Mouse (Mus musculus): ENCODE data around the gene Umps. TPM values are rescaled to one million over a fixed set of nuclear protein-coding genes. Genes with fewer than 3 reads are reported as not detected.

Gene Umps
- polyA plus RNA-seq, 1 experiment from 2014 or later, result 107 TPM

DNA sequence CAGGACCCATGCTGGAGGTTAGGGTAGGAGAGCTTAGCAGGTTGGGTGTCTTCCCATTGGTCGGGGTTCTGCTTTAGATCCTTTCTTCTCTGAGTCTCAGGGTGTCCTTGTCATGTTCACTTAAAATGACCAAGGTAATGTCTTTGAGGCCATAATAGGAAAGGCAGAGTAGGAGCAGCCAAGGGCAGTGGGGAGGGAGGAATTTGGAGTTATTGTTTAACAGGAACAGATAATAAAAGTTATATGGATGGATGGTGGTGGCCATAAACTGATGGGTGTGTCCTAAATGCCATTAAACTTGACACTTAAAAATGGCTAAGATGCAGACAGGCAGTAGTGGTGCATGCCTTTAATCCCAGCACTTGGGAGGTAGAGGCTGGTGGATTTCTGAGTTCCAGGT, 22.3 kb upstream of the Umps start:
- H3K27ac ChIP-seq, result no peak overlapping the region

GRCm38 (mm10) chr16:33988358-33989012, 21.6 kb upstream of the Umps start:
- no peak overlapping the region for H3K4me3 ChIP-seq
- 65% methylated on average over 17 of the region's 17 CpGs for WGBS
- peak; percentile 71 for DNase-seq (ENCODE audit: low spot score)
- no peaks in the 10 kb centered on the region for H3K27me3 ChIP-seq (ENCODE audit: low read depth, poor library complexity, severe bottlenecking)
- no peaks in the 10 kb centered on the region for H3K9me3 ChIP-seq (replicated peaks)
- H3K4me1 ChIP-seq, result peaks cover 2% of the 10 kb centered on the region; the same call in 1 of the 2 replicates
- no peak overlapping the region for H3K27ac ChIP-seq
- no peaks in the 10 kb centered on the region for H3K36me3 ChIP-seq

More for the DNA sequence above, 22.3 kb upstream of the Umps start:
- Histone ChIP-seq H3K36me3 (no peaks in the 10 kb centered on the region), H3K9me3 (replicated peaks) (no peaks in the 10 kb centered on the region), H3K27me3 (ENCODE audit: low read depth, poor library complexity, severe bottlenecking) (no peaks in the 10 kb centered on the region), H3K4me3 (no peak overlapping the region), H3K4me1 (peaks cover 2% of the 10 kb centered on the region; the same call in 1 of the 2 replicates)
- DNase-seq (ENCODE audit: low spot score), result no peak
- 90% methylated on average over 1 of the region's 1 CpGs for WGBS

GRCm38 (mm10) chr16:33986993-33987392, 20.2 kb upstream of the Umps start:
- Histone ChIP-seq H3K4me3 (no peak overlapping the region), H3K9me3 (replicated peaks) (no peaks in the 10 kb centered on the region), H3K36me3 (no peaks in the 10 kb centered on the region), H3K4me1 (peaks cover 2% of the 10 kb centered on the region; the same call in 1 of the 2 replicates), H3K27ac (no peak overlapping the region), H3K27me3 (ENCODE audit: low read depth, poor library complexity, severe bottlenecking) (no peaks in the 10 kb centered on the region)
- WGBS, result 88% methylated on average over 7 of the region's 7 CpGs
- no peak for DNase-seq (ENCODE audit: low spot score)

DNA sequence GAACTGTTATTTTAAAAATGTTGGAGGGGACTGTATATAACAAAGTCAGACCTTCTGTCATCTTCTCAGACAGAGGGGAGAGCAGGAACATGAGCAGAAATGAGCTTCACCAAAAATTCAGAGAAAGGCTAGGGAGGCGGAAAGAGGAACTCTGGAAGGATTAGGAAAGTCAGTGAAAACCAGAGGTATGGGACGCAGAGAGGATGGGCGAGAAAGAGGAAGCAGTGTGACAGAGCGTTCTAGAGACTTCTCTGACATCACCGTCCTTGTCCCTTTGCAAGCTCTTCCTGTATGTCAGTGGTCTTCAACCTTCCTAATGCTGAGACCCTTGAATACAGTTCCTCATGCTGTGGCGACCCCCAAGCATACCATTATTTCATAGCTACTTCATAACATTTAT, 18.5 kb upstream of the Umps start:
- no peak overlapping the region for H3K27ac ChIP-seq
- WGBS, result 96% methylated on average over 6 of the region's 6 CpGs
- no peaks in the 10 kb centered on the region for H3K9me3 ChIP-seq (replicated peaks)
- H3K4me1 ChIP-seq, result peaks cover 2% of the 10 kb centered on the region; the same call in 1 of the 2 replicates
- H3K27me3 ChIP-seq (ENCODE audit: low read depth, poor library complexity, severe bottlenecking), result no peaks in the 10 kb centered on the region
- no peak overlapping the region for H3K4me3 ChIP-seq
- DNase-seq (ENCODE audit: low spot score), result no peak
- no peaks in the 10 kb centered on the region for H3K36me3 ChIP-seq

DNA sequence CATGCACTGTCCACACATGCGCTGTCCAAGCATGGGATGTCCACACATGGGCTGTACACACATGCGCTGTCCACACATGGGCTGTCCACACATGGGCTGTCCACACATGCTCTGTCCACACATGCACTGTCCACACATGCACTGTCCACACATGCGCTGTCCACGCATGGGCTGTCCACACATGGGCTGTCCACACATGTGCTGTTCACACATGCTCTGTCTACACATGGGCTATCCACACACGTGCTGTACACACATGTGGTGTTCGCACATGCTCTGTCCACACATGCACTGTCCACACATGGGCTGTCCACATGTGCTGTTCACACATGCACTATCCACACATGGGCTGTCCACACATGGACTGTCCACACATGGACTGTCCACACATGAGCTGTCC, 16.9 kb upstream of the Umps start:
- Histone ChIP-seq H3K4me3 (no peak overlapping the region), H3K27ac (no peak overlapping the region), H3K9me3 (replicated peaks) (no peaks in the 10 kb centered on the region), H3K27me3 (ENCODE audit: low read depth, poor library complexity, severe bottlenecking) (no peaks in the 10 kb centered on the region), H3K4me1 (peaks cover 1% of the 10 kb centered on the region; the same call in 1 of the 2 replicates), H3K36me3 (no peaks in the 10 kb centered on the region)
- WGBS, result 96% methylated on average over 6 of the region's 6 CpGs
- DNase-seq (ENCODE audit: low spot score), result no peak

DNA sequence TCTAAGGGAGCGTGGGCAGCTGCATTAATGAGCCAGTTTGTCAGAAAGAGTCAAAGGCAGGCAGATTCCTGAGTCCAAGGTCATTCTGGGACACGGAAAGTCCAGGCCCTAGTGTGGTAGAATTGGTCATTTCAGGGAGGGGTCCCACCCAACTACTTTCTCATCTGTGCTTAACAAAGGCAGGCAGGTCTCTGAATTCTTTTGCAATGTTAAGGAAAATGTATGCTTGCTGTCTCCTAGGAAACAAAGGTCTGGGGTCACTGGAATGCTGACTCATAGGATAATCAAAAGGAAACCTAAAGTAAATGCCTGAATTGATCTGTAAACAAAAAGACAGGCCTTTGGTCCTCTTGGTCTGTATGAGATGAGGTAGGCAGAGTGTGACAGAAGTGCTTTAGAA, 13.0 kb upstream of the Umps start:
- Histone ChIP-seq H3K27me3 (ENCODE audit: low read depth, poor library complexity, severe bottlenecking) (no peaks in the 10 kb centered on the region), H3K4me1 (no peaks in the 10 kb centered on the region), H3K36me3 (no peaks in the 10 kb centered on the region), H3K27ac (no peak overlapping the region), H3K9me3 (replicated peaks) (no peaks in the 10 kb centered on the region), H3K4me3 (no peak overlapping the region)
- DNase-seq (ENCODE audit: low spot score), result no peak
- 89% methylated on average over 2 of the region's 2 CpGs for WGBS

- peaks cover 19% of the 10 kb centered on the region for H3K4me1 ChIP-seq
- H3K36me3 ChIP-seq, result peaks cover 23% of the 10 kb centered on the region
- peak overlapping the region; percentile 76 for H3K4me3 ChIP-seq
- H3K27me3 ChIP-seq (ENCODE audit: low read depth, poor library complexity, severe bottlenecking), result no peaks in the 10 kb centered on the region
- no peaks in the 10 kb centered on the region for H3K9me3 ChIP-seq (replicated peaks)
- H3K27ac ChIP-seq, result peak overlapping the region; percentile 90
- WGBS, result 77% methylated on average over 2 of the region's 2 CpGs
- no peak for DNase-seq (ENCODE audit: low spot score)
These were observed 424 bp upstream of the Umps start for GRCm38 (mm10) chr16:33967283-33967640.

- Histone ChIP-seq H3K9me3 (replicated peaks) (no peaks in the 10 kb centered on the region), H3K27ac (peak overlapping the region; percentile 90), H3K4me1 (peaks cover 19% of the 10 kb centered on the region), H3K36me3 (peaks cover 36% of the 10 kb centered on the region), H3K27me3 (ENCODE audit: low read depth, poor library complexity, severe bottlenecking) (no peaks in the 10 kb centered on the region), H3K4me3 (peak overlapping the region; percentile 76)
- no peak for DNase-seq (ENCODE audit: low spot score)
- WGBS, result 18% methylated on average over 15 of the region's 15 CpGs
These were observed 830 bp downstream of the Umps start for GRCm38 (mm10) chr16:33965878-33966537.

DNA sequence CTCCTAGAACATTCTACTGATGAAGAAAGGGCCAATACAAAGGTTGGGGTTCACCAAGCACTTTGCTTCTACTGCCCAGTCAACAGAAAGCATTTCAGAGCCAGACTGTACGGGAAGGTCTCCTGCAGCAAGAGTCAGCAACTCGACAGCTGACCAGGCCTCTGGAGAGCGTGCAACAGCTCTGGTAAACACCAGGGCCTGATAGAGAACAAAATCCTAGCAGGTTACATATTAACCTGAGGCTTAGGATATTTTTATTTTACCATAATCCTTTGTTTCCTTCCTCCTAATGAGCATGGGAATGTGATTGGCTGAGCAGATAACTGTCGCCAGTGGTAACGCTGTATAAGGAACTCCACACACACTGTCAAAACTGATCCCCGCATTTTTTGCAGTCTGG, 3.3 kb downstream of the Umps start:
- H3K4me1 ChIP-seq, result peaks cover 19% of the 10 kb centered on the region
- H3K27me3 ChIP-seq (ENCODE audit: low read depth, poor library complexity, severe bottlenecking), result no peaks in the 10 kb centered on the region
- no peak overlapping the region for H3K4me3 ChIP-seq
- no peak for DNase-seq (ENCODE audit: low spot score)
- H3K27ac ChIP-seq, result no peak overlapping the region
- no peaks in the 10 kb centered on the region for H3K9me3 ChIP-seq (replicated peaks)
- WGBS, result 97% methylated on average over 6 of the region's 6 CpGs
- H3K36me3 ChIP-seq, result peaks cover 61% of the 10 kb centered on the region

- DNase-seq (ENCODE audit: low spot score), result no peak
- Histone ChIP-seq H3K4me1 (no peaks in the 10 kb centered on the region), H3K27ac (no peak overlapping the region), H3K9me3 (replicated peaks) (no peaks in the 10 kb centered on the region), H3K4me3 (no peak overlapping the region), H3K36me3 (peaks cover 82% of the 10 kb centered on the region), H3K27me3 (ENCODE audit: low read depth, poor library complexity, severe bottlenecking) (no peaks in the 10 kb centered on the region)
- WGBS, result 91% methylated on average over 1 of the region's 1 CpGs
These were observed 12.0 kb downstream of the Umps start for GRCm38 (mm10) chr16:33954793-33955192.

DNA sequence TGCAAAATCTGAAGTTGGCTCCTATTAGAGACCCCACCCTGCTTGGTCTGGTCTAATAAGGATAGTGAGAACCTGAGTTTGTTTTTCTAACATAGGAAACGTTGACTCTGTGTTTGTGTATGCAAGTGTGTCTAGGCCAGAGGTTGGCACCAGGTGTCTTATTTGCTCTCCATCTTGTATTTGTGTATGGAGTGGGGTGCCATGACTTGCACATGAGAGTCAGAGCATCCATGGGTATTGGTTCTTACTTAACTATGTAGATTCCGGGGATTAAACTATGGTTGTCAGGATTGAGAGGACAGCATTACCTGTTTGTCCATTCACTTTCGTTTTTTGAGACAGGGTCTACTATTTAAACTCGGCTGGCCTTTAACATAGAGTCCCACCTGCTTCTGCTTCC, 13.8 kb downstream of the Umps start:
- H3K36me3 ChIP-seq, result peaks cover 82% of the 10 kb centered on the region
- no peak overlapping the region for H3K27ac ChIP-seq
- DNase-seq (ENCODE audit: low spot score), result no peak
- WGBS, result 88% methylated on average over 4 of the region's 4 CpGs
- no peaks in the 10 kb centered on the region for H3K4me1 ChIP-seq
- H3K9me3 ChIP-seq (replicated peaks), result no peaks in the 10 kb centered on the region
- H3K27me3 ChIP-seq (ENCODE audit: low read depth, poor library complexity, severe bottlenecking), result no peaks in the 10 kb centered on the region
- H3K4me3 ChIP-seq, result no peak overlapping the region

DNA sequence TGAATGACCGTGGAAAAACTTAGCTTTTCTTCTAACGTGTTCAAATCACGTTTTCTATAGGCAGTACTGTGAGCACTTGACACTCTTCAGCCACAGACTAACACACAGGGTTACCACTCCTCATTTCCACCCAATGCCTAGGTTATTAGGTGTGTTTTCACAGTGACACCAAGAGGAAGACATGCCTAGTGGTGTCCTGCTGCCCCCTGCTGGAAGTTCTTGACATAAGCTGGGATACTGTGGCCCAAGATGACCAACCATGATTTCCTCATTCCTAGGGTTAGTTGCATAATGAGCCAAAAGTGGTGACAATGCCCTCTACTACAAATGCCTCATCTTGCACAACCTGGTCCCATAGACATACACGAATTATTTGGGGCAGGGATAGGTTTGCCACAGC, 16.0 kb downstream of the Umps start:
- peaks cover 16% of the 10 kb centered on the region for H3K4me1 ChIP-seq
- H3K27ac ChIP-seq, result no peak overlapping the region
- DNase-seq (ENCODE audit: low spot score), result peak; percentile 87
- H3K4me3 ChIP-seq, result no peak overlapping the region
- H3K9me3 ChIP-seq (replicated peaks), result no peaks in the 10 kb centered on the region
- peaks cover 82% of the 10 kb centered on the region for H3K36me3 ChIP-seq
- no peaks in the 10 kb centered on the region for H3K27me3 ChIP-seq (ENCODE audit: low read depth, poor library complexity, severe bottlenecking)
- WGBS, result 18% methylated on average over 4 of the region's 4 CpGs

DNA sequence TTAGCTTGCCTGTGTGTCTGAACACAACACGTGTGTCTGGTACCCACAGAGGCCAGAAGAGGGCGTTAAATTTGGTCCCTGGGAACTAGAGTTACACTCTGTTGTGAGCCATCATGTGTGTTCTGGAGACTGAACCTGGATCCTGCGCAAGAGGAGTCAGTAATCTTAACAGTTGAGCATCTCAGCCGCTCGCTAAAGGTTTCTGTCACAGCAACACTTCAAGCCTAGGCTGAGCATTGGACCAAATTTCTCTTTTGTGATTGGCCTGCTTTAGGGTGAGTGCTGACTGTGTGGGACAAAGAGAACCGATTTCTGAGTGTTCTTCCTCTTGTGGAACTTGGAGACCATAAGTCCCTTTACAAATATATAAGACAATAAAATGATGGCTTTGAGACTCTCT, 16.5 kb downstream of the Umps start:
- Histone ChIP-seq H3K4me1 (peaks cover 20% of the 10 kb centered on the region), H3K9me3 (replicated peaks) (no peaks in the 10 kb centered on the region), H3K36me3 (peaks cover 81% of the 10 kb centered on the region), H3K4me3 (no peak overlapping the region), H3K27ac (no peak overlapping the region), H3K27me3 (ENCODE audit: low read depth, poor library complexity, severe bottlenecking) (no peaks in the 10 kb centered on the region)
- WGBS, result 86% methylated on average over 6 of the region's 6 CpGs
- DNase-seq (ENCODE audit: low spot score), result peak; percentile 32

Measured in limb, embryonic 10.5 days (tissue).